Mouse (Mus musculus): ENCODE measurements around the gene Itih2. TPM values are rescaled to one million over a fixed set of nuclear protein-coding genes. Genes with fewer than 3 reads are reported as not detected.
A peak's percentile ranks its signal among the peaks of the same experiment; 100 is the strongest.

The Itih2 gene
- polyA plus RNA-seq, 1 experiment from 2014 or later, result 0.12 TPM

DNA sequence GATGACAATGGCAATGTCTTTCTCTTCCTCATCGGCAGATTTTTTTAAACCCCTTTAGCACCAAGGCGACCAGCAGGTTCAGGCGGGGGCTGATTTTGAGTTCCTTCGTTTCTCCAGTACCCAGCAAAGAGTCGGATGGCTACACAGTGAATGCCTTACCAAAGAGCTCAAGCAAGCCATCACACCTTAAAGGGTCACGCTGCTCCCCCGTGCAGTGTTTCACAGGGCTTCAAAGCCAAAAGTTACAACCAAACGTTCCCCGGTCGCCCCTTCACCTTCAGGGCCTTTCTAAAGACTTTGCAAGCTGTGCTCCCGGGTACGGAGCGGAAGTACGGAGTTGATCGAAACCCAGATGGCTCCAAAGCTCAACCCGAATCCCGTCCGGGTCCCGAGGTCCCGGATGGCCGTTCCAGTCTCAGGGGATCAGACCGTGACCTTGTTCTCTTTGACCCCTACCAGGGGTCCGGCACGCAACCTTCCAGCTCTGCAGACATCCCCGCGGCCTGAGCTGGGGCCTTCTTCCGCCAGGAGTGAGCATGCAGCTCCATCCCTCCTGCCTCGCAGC lies 51.4 kb downstream of the Itih2 start:
- DNase-seq (ENCODE audit: low spot score) (no peak), ATAC-seq (replicated peaks; ENCODE audit: low FRiP score) (no peak)
- Histone ChIP-seq H3K4me2 (ENCODE audit: low read depth, low read length, severe bottlenecking) (peak overlapping the region; percentile 85), H3K27ac (ENCODE audit: low read depth, low read length) (peak overlapping the region; percentile 70), H3K36me3 (ENCODE audit: control insufficient read depth, insufficient read depth, low read length) (no peaks in the 10 kb centered on the region), H3K4me3 (ENCODE audit: low read depth, low read length) (peak overlapping the region; percentile 91), H3K4me1 (replicated peaks; ENCODE audit: control insufficient read depth, insufficient read depth, low read length) (peaks cover 11% of the 10 kb centered on the region; the same call in 1 of the 2 replicates), H3K9ac (ENCODE audit: low read length) (peak overlapping the region; percentile 96), H3K27me3 (ENCODE audit: control insufficient read depth, insufficient read depth, low read length) (no peaks in the 10 kb centered on the region), H3K9me3 (ENCODE audit: control insufficient read depth, low read length) (no peaks in the 10 kb centered on the region)
- WGBS, result under 1% methylated on average over 28 of the region's 28 CpGs

DNA sequence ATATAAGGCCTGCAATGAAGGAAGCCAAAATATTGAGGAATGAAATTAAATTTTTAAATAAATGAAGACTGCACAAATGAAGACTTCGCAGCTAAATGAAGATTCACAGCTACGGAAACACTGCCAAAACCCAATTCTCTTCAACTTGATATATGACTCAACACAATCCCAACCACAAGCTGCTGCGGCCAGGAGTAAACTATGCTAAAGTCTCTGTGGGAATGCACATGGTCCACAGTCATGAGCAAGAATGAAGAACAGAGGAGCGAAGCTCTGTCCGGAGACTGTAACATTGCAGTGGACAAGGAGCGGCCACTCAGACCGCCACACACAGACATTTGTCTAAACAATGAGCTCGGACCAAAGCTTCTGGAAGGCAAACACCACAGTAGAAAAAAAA lies 54.5 kb downstream of the Itih2 start:
- H3K36me3 ChIP-seq (ENCODE audit: control insufficient read depth, insufficient read depth, low read length), result no peaks in the 10 kb centered on the region
- DNase-seq (ENCODE audit: low spot score) (no peak), ATAC-seq (replicated peaks; ENCODE audit: low FRiP score) (no peak)
- H3K27me3 ChIP-seq (ENCODE audit: control insufficient read depth, insufficient read depth, low read length), result no peaks in the 10 kb centered on the region
- peaks cover 10% of the 10 kb centered on the region; the same call in 1 of the 2 replicates for H3K4me1 ChIP-seq (replicated peaks; ENCODE audit: control insufficient read depth, insufficient read depth, low read length)
- no peak overlapping the region for H3K4me3 ChIP-seq (ENCODE audit: low read depth, low read length)
- no peak overlapping the region for H3K27ac ChIP-seq (ENCODE audit: low read depth, low read length)
- no peaks in the 10 kb centered on the region for H3K9me3 ChIP-seq (ENCODE audit: control insufficient read depth, low read length)
- H3K4me2 ChIP-seq (ENCODE audit: low read depth, low read length, severe bottlenecking), result no peak overlapping the region
- H3K9ac ChIP-seq (ENCODE audit: low read length), result no peak overlapping the region
- 92% methylated on average over 8 of the region's 8 CpGs for WGBS

DNA sequence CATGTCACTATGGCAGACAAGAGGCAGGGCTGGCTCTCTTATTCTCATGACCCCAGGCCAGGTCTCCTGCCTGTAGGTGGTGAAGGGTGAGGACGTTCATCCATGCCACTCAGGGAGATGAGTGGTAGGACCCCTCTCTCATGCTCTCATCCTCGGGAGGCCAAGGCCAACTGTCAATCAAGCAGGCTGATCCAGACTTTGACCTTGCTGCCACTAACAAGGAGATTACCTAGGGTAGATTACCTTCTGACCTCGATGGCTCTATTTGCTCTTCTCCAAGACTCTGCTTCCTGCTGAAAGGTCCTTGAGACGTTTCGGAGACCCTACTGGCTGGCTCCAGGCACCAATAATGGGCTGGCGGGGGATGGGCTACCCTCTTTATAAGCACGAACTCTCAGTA lies 56.7 kb downstream of the Itih2 start:
- no peak overlapping the region for H3K4me2 ChIP-seq (ENCODE audit: low read depth, low read length, severe bottlenecking)
- H3K9me3 ChIP-seq (ENCODE audit: control insufficient read depth, low read length), result no peaks in the 10 kb centered on the region
- WGBS, result 85% methylated on average over 7 of the region's 7 CpGs
- ATAC-seq (replicated peaks; ENCODE audit: low FRiP score) (no peak), DNase-seq (ENCODE audit: low spot score) (no peak)
- no peak overlapping the region for H3K4me3 ChIP-seq (ENCODE audit: low read depth, low read length)
- no peak overlapping the region for H3K9ac ChIP-seq (ENCODE audit: low read length)
- no peak overlapping the region for H3K27ac ChIP-seq (ENCODE audit: low read depth, low read length)
- H3K27me3 ChIP-seq (ENCODE audit: control insufficient read depth, insufficient read depth, low read length), result no peaks in the 10 kb centered on the region
- peaks cover 6% of the 10 kb centered on the region; the same call in 1 of the 2 replicates for H3K4me1 ChIP-seq (replicated peaks; ENCODE audit: control insufficient read depth, insufficient read depth, low read length)
- H3K36me3 ChIP-seq (ENCODE audit: control insufficient read depth, insufficient read depth, low read length), result no peaks in the 10 kb centered on the region; the same call in 1 of the 2 replicates

DNA sequence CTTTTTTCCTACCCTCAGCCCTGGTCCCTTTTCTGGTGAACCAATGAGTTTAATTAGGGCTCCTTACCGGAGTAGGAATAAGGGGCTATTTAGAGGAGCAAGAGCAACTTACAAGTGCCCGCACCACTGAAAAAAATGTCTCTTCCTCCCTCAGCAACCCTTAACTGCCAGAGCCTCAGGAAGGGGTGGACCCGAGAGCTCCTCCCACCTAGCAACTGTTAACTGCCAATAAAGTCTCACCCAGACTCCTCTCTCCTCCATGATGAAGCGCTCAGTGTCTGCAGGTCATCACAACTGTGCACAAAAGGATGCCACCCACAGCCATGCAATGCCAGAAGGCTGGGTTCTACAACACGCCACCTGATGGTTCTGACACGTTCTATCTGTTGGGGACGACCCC lies 59.4 kb downstream of the Itih2 start:
- ATAC-seq (replicated peaks; ENCODE audit: low FRiP score) (no peak), DNase-seq (ENCODE audit: low spot score) (no peak)
- H3K4me2 ChIP-seq (ENCODE audit: low read depth, low read length, severe bottlenecking), result no peak overlapping the region
- H3K9ac ChIP-seq (ENCODE audit: low read length), result no peak overlapping the region
- H3K27me3 ChIP-seq (ENCODE audit: control insufficient read depth, insufficient read depth, low read length), result no peaks in the 10 kb centered on the region
- H3K27ac ChIP-seq (ENCODE audit: low read depth, low read length), result no peak overlapping the region
- no peaks in the 10 kb centered on the region; the same call in 1 of the 2 replicates for H3K36me3 ChIP-seq (ENCODE audit: control insufficient read depth, insufficient read depth, low read length)
- no peak overlapping the region for H3K4me3 ChIP-seq (ENCODE audit: low read depth, low read length)
- no peaks in the 10 kb centered on the region for H3K4me1 ChIP-seq (replicated peaks; ENCODE audit: control insufficient read depth, insufficient read depth, low read length)
- 93% methylated on average over 7 of the region's 7 CpGs for WGBS
- no peaks in the 10 kb centered on the region for H3K9me3 ChIP-seq (ENCODE audit: control insufficient read depth, low read length)

- no peak overlapping the region for H3K4me2 ChIP-seq (ENCODE audit: low read depth, low read length, severe bottlenecking)
Observed at GRCm38 (mm10) chr2:10058836-10059235, 72.4 kb downstream of the Itih2 start.

GRCm38 (mm10) chr2:10051996-10052395 lies 79.2 kb downstream of the Itih2 start:
- 96% methylated on average over 1 of the region's 1 CpGs for WGBS
- no peak overlapping the region for H3K9ac ChIP-seq (ENCODE audit: low read length)
- no peak overlapping the region for H3K4me2 ChIP-seq (ENCODE audit: low read depth, low read length, severe bottlenecking)
- ATAC-seq (replicated peaks; ENCODE audit: low FRiP score) (no peak), DNase-seq (ENCODE audit: low spot score) (no peak)
- no peaks in the 10 kb centered on the region; the same call in 1 of the 2 replicates for H3K36me3 ChIP-seq (ENCODE audit: control insufficient read depth, insufficient read depth, low read length)
- no peaks in the 10 kb centered on the region for H3K27me3 ChIP-seq (ENCODE audit: control insufficient read depth, insufficient read depth, low read length)
- no peaks in the 10 kb centered on the region for H3K9me3 ChIP-seq (ENCODE audit: control insufficient read depth, low read length)
- peaks cover 6% of the 10 kb centered on the region; the same call in 1 of the 2 replicates for H3K4me1 ChIP-seq (replicated peaks; ENCODE audit: control insufficient read depth, insufficient read depth, low read length)
- no peak overlapping the region for H3K4me3 ChIP-seq (ENCODE audit: low read depth, low read length)
- H3K27ac ChIP-seq (ENCODE audit: low read depth, low read length), result no peak overlapping the region

More at GRCm38 (mm10) chr2:10058836-10059235, 72.4 kb downstream of the Itih2 start:
- WGBS, result 89% methylated on average over 5 of the region's 5 CpGs
- H3K9me3 ChIP-seq (ENCODE audit: control insufficient read depth, low read length), result no peaks in the 10 kb centered on the region
- no peaks in the 10 kb centered on the region for H3K27me3 ChIP-seq (ENCODE audit: control insufficient read depth, insufficient read depth, low read length)
- DNase-seq (ENCODE audit: low spot score) (no peak), ATAC-seq (replicated peaks; ENCODE audit: low FRiP score) (no peak)
- H3K4me3 ChIP-seq (ENCODE audit: low read depth, low read length), result no peak overlapping the region
- no peak overlapping the region for H3K9ac ChIP-seq (ENCODE audit: low read length)
- H3K27ac ChIP-seq (ENCODE audit: low read depth, low read length), result no peak overlapping the region
- no peaks in the 10 kb centered on the region for H3K4me1 ChIP-seq (replicated peaks; ENCODE audit: control insufficient read depth, insufficient read depth, low read length)
- no peaks in the 10 kb centered on the region; the same call in 1 of the 2 replicates for H3K36me3 ChIP-seq (ENCODE audit: control insufficient read depth, insufficient read depth, low read length)

GRCm38 (mm10) chr2:10050878-10051277 lies 80.3 kb downstream of the Itih2 start:
- H3K27me3 ChIP-seq (ENCODE audit: control insufficient read depth, insufficient read depth, low read length), result no peaks in the 10 kb centered on the region
- no peak overlapping the region for H3K27ac ChIP-seq (ENCODE audit: low read depth, low read length)
- peaks cover 6% of the 10 kb centered on the region; the same call in 1 of the 2 replicates for H3K4me1 ChIP-seq (replicated peaks; ENCODE audit: control insufficient read depth, insufficient read depth, low read length)
- ATAC-seq (replicated peaks; ENCODE audit: low FRiP score) (no peak), DNase-seq (ENCODE audit: low spot score) (no peak)
- no peaks in the 10 kb centered on the region for H3K9me3 ChIP-seq (ENCODE audit: control insufficient read depth, low read length)
- no peak overlapping the region for H3K4me3 ChIP-seq (ENCODE audit: low read depth, low read length)
- 95% methylated on average over 3 of the region's 3 CpGs for WGBS
- no peak overlapping the region for H3K4me2 ChIP-seq (ENCODE audit: low read depth, low read length, severe bottlenecking)
- H3K36me3 ChIP-seq (ENCODE audit: control insufficient read depth, insufficient read depth, low read length), result no peaks in the 10 kb centered on the region; the same call in 1 of the 2 replicates
- no peak overlapping the region for H3K9ac ChIP-seq (ENCODE audit: low read length)

GRCm38 (mm10) chr2:10049456-10049855 lies 81.7 kb downstream of the Itih2 start:
- 12% methylated on average over 10 of the region's 10 CpGs for WGBS
- Histone ChIP-seq H3K27me3 (ENCODE audit: control insufficient read depth, insufficient read depth, low read length) (no peaks in the 10 kb centered on the region), H3K9me3 (ENCODE audit: control insufficient read depth, low read length) (no peaks in the 10 kb centered on the region), H3K36me3 (ENCODE audit: control insufficient read depth, insufficient read depth, low read length) (no peaks in the 10 kb centered on the region; the same call in 1 of the 2 replicates), H3K27ac (ENCODE audit: low read depth, low read length) (no peak overlapping the region), H3K9ac (ENCODE audit: low read length) (peak overlapping the region; percentile 33; the same call in 1 of the 2 replicates), H3K4me1 (replicated peaks; ENCODE audit: control insufficient read depth, insufficient read depth, low read length) (peaks cover 6% of the 10 kb centered on the region; the same call in 1 of the 2 replicates), H3K4me2 (ENCODE audit: low read depth, low read length, severe bottlenecking) (peak overlapping the region; percentile 75), H3K4me3 (ENCODE audit: low read depth, low read length) (peak overlapping the region; percentile 96)
- ATAC-seq (replicated peaks; ENCODE audit: low FRiP score), result no peak
- no peak for DNase-seq (ENCODE audit: low spot score)

DNA sequence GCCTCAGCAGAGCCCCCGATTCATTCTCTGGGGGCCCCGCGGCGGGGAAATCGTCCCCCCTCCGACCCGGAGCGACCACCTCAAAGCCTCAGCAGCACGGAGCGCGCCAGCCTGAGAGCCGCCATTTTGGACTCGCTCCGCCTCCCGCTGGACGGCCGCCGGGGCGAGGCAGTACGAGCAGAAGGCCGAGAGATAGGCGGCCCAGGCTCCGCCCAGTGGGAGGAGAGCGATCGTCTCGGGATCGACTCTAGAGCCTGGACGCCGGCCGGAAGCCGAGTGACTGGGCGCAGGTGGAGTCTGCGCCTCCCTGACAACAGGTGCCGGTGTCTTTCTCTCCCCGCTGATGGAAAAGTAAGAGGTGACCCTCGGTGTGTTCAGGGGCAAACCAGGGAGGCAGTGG lies 82.7 kb downstream of the Itih2 start, which contains the start of gene Taf3:
Gene Taf3 (minus strand): TSS at position 136 of the 400 bp plus-strand sequence.
- peak within 1 kb of the TSS; percentile 96 for H3K4me3 ChIP-seq (ENCODE audit: low read depth, low read length)
- under 1% methylated on average over 36 of the region's 36 CpGs for WGBS
- peak within 1 kb of the TSS; percentile 84 for H3K9ac ChIP-seq (ENCODE audit: low read length)
- DNase-seq (ENCODE audit: low spot score) (peak; percentile 95), ATAC-seq (replicated peaks; ENCODE audit: low FRiP score) (peak; percentile 94)
- H3K27me3 ChIP-seq (ENCODE audit: control insufficient read depth, insufficient read depth, low read length), result no peaks in the 10 kb centered on the region
- H3K27ac ChIP-seq (ENCODE audit: low read depth, low read length), result peak within 1 kb of the TSS; percentile 42; the same call in 1 of the 2 replicates
- H3K9me3 ChIP-seq (ENCODE audit: control insufficient read depth, low read length), result no peaks in the 10 kb centered on the region
- H3K4me1 ChIP-seq (replicated peaks; ENCODE audit: control insufficient read depth, insufficient read depth, low read length), result peaks cover 6% of the 10 kb centered on the region; the same call in 1 of the 2 replicates
- H3K36me3 ChIP-seq (ENCODE audit: control insufficient read depth, insufficient read depth, low read length), result no peaks in the 10 kb centered on the region
- peak within 1 kb of the TSS; percentile 75 for H3K4me2 ChIP-seq (ENCODE audit: low read depth, low read length, severe bottlenecking)
